Mouse (Mus musculus): ENCODE data around the gene Myh11.

DNA sequence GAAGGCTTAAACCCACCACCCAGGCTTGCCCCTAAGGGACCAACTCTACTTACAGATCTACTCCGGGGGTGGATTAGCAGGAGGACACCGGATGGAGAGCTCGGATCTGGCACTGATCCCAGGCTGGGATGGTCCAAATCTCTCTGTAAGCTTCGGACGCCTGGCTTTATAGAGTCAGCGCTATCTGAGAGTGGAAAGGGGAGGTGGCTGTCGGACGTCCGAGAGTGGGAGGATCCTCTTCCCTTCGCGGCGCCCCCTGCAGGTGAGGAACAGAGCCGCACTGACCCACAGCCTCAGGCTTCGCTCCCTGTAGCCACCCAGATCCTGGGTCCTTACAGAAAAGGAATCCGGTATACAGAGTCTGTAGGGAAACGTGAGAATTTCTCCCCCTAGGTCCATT, at the start of gene Myh11:
- TF ChIP-seq EP300 (IDR thresholded peaks at IDR 0.05; ENCODE audit: insufficient read depth, low read depth, low read length), result no peak
- TF ChIP-seq CTCF (IDR thresholded peaks at IDR 0.05), result peak; percentile 85
